Mouse (Mus musculus): ENCODE measurements around the gene Tarsl2. TPM values are rescaled to one million over a fixed set of nuclear protein-coding genes. Genes with fewer than 3 reads are reported as not detected.

Tarsl2 gene
- polyA plus RNA-seq, 1 experiment from 2014 or later, result 14.1 TPM

DNA sequence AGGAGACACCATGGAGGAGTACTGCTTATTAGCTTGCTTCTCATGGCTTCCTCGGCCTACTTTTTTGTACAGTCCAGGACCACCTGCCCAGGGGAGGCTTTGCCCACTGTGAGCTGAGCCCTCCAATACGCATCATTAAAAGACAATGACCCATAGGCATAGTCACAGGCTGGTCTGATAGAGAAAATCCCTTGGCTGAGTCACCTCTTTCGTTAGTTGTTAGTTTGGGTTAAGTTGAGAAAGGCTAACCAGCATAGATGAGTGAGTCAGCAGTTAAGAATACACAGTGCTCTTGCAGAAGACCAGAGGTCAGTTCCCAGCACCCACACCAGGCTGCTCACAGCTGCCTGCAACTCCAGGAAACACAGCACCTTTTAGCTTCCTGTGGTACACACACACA is 21.4 kb upstream of the Tarsl2 start:
- Histone ChIP-seq H3K4me3 (ENCODE audit: low read depth, low read length) (no peak overlapping the region), H3K27ac (ENCODE audit: low read depth, low read length) (no peak overlapping the region), H3K36me3 (ENCODE audit: control insufficient read depth, insufficient read depth, low read length) (no peaks in the 10 kb centered on the region), H3K27me3 (ENCODE audit: control insufficient read depth, insufficient read depth, low read length) (no peaks in the 10 kb centered on the region), H3K4me2 (ENCODE audit: low read depth) (no peak overlapping the region), H3K9me3 (ENCODE audit: control insufficient read depth, low read length) (no peaks in the 10 kb centered on the region), H3K9ac (ENCODE audit: low read length) (no peak overlapping the region), H3K4me1 (ENCODE audit: control insufficient read depth, insufficient read depth, low read length) (no peaks in the 10 kb centered on the region)
- ATAC-seq (ENCODE audit: insufficient read depth, low FRiP score, low TSS enrichment), result no peak
- 94% methylated on average over 3 of the region's 3 CpGs for WGBS
- no peak for DNase-seq (ENCODE audit: low spot score)

DNA sequence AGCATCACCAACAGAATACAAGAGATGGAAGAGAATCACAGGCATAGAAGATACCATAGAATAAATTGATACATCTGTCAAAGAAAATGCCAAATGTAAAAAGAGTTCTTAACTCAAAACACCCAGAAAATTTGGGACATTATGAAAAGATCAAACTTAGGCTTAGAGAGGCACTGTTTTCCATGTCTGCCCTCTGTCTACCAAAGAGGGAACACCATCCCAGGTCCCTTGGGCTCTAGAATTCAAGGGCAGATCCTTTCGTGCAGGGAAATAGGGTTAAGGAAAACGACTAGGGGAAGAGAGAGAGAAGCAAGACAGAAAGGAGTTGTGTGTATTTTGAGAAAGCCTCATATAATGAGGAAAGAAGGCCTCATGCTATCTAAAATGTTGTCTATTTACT is 19.2 kb upstream of the Tarsl2 start:
- ATAC-seq (ENCODE audit: insufficient read depth, low FRiP score, low TSS enrichment), result no peak
- H3K4me1 ChIP-seq (ENCODE audit: control insufficient read depth, insufficient read depth, low read length), result no peaks in the 10 kb centered on the region
- no peak for DNase-seq (ENCODE audit: low spot score)
- no peak overlapping the region for H3K9ac ChIP-seq (ENCODE audit: low read length)
- no peak overlapping the region for H3K27ac ChIP-seq (ENCODE audit: low read depth, low read length)
- WGBS, result 64% methylated on average over 2 of the region's 2 CpGs
- H3K36me3 ChIP-seq (ENCODE audit: control insufficient read depth, insufficient read depth, low read length), result no peaks in the 10 kb centered on the region
- H3K9me3 ChIP-seq (ENCODE audit: control insufficient read depth, low read length), result no peaks in the 10 kb centered on the region
- H3K4me3 ChIP-seq (ENCODE audit: low read depth, low read length), result no peak overlapping the region
- no peaks in the 10 kb centered on the region for H3K27me3 ChIP-seq (ENCODE audit: control insufficient read depth, insufficient read depth, low read length)
- no peak overlapping the region for H3K4me2 ChIP-seq (ENCODE audit: low read depth)

- Histone ChIP-seq H3K4me3 (ENCODE audit: low read depth, low read length) (no peak overlapping the region), H3K4me2 (ENCODE audit: low read depth) (no peak overlapping the region), H3K27me3 (ENCODE audit: control insufficient read depth, insufficient read depth, low read length) (no peaks in the 10 kb centered on the region), H3K4me1 (ENCODE audit: control insufficient read depth, insufficient read depth, low read length) (no peaks in the 10 kb centered on the region), H3K9ac (ENCODE audit: low read length) (no peak overlapping the region), H3K27ac (ENCODE audit: low read depth, low read length) (no peak overlapping the region), H3K9me3 (ENCODE audit: control insufficient read depth, low read length) (no peaks in the 10 kb centered on the region), H3K36me3 (ENCODE audit: control insufficient read depth, insufficient read depth, low read length) (no peaks in the 10 kb centered on the region)
- WGBS, result 84% methylated on average over 1 of the region's 1 CpGs
- ATAC-seq (ENCODE audit: insufficient read depth, low FRiP score, low TSS enrichment), result no peak
- DNase-seq (ENCODE audit: low spot score), result no peak
Measured at GRCm38 (mm10) chr7:65629846-65630245, 14.9 kb upstream of the Tarsl2 start.

DNA sequence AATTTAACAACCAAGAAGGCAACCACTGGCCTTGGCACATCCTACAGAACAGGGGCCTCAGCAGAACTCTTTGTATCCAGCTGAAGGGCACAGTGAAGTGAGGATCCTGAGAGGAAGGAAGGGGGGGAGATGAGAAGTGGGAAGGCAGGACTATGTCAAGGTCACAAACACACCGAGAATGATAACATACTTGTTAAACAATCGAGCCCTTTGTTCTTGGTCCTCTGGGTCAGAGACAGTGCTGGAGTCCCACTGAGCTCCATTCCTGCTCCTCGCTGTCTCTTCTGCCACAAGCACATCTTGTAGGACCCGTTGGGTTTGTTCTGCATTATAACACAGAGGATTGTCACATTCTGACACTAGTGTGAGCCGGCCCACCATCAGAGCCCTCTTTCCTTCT is 14.0 kb upstream of the Tarsl2 start:
- H3K27me3 ChIP-seq (ENCODE audit: control insufficient read depth, insufficient read depth, low read length), result no peaks in the 10 kb centered on the region
- H3K36me3 ChIP-seq (ENCODE audit: control insufficient read depth, insufficient read depth, low read length), result no peaks in the 10 kb centered on the region
- no peak overlapping the region for H3K4me3 ChIP-seq (ENCODE audit: low read depth, low read length)
- H3K4me2 ChIP-seq (ENCODE audit: low read depth), result no peak overlapping the region
- DNase-seq (ENCODE audit: low spot score), result no peak
- no peaks in the 10 kb centered on the region for H3K4me1 ChIP-seq (ENCODE audit: control insufficient read depth, insufficient read depth, low read length)
- no peak overlapping the region for H3K9ac ChIP-seq (ENCODE audit: low read length)
- ATAC-seq (ENCODE audit: insufficient read depth, low FRiP score, low TSS enrichment), result no peak
- WGBS, result 67% methylated on average over 5 of the region's 5 CpGs
- no peak overlapping the region for H3K27ac ChIP-seq (ENCODE audit: low read depth, low read length)
- no peaks in the 10 kb centered on the region for H3K9me3 ChIP-seq (ENCODE audit: control insufficient read depth, low read length)

DNA sequence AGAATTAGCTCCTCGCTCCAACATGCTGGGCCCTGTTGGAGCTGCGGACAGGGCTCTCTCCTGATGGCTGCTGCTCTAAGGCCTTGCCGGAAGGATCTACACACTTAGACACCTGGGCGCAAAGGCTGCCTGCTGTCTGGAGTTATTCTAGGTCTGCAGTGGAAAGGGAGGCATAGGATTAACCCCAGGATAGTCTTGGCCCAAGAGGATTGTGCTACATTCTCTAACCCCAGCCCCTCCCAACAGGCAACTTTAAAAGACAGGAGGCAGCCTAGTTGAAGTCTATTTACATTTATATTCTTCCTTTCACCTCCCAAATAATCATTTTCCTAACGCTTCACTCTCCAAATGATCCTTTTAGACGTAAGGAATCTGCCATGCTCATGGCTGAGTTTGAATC is 8.9 kb upstream of the Tarsl2 start:
- no peak overlapping the region for H3K9ac ChIP-seq (ENCODE audit: low read length)
- no peak for DNase-seq (ENCODE audit: low spot score)
- no peaks in the 10 kb centered on the region for H3K27me3 ChIP-seq (ENCODE audit: control insufficient read depth, insufficient read depth, low read length)
- no peaks in the 10 kb centered on the region for H3K4me1 ChIP-seq (ENCODE audit: control insufficient read depth, insufficient read depth, low read length)
- no peaks in the 10 kb centered on the region for H3K36me3 ChIP-seq (ENCODE audit: control insufficient read depth, insufficient read depth, low read length)
- no peak overlapping the region for H3K4me2 ChIP-seq (ENCODE audit: low read depth)
- ATAC-seq (ENCODE audit: insufficient read depth, low FRiP score, low TSS enrichment), result no peak
- H3K4me3 ChIP-seq (ENCODE audit: low read depth, low read length), result no peak overlapping the region
- H3K27ac ChIP-seq (ENCODE audit: low read depth, low read length), result no peak overlapping the region
- no peaks in the 10 kb centered on the region for H3K9me3 ChIP-seq (ENCODE audit: control insufficient read depth, low read length)
- 89% methylated on average over 6 of the region's 6 CpGs for WGBS

GRCm38 (mm10) chr7:65636356-65636880 is 8.3 kb upstream of the Tarsl2 start:
- no peak for DNase-seq (ENCODE audit: low spot score)
- no peak overlapping the region for H3K9ac ChIP-seq (ENCODE audit: low read length)
- 72% methylated on average over 7 of the region's 7 CpGs for WGBS

DNA sequence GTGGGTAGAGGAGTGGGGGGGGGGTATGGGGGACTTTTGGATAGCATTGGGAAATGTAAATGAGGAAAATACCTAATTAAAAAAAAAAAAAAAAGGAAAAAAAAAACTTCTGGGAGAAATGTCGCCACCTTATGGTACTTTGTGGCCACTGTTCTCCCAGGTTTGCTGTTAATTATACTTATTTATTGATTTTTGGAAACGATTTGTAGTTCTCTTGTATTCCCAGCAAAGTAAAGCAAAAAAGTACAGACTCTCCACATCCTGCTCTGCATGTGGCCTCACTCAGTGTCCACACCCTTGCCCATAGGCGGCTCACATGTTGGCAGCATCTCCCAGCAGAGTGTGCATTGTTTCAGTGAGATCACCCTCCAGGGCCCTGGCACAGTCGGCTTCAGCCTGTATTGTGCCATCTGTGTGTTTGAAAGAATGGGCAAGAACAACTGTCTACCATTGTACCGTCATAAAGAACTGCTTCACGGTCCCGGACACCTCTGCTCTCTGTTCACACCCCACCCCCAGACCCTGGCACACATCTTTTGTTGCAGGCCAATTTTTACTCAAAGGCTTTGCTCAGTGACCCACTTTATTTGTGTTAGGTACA is 6.4 kb upstream of the Tarsl2 start:
- no peak overlapping the region for H3K4me2 ChIP-seq (ENCODE audit: low read depth)
- no peaks in the 10 kb centered on the region for H3K9me3 ChIP-seq (ENCODE audit: control insufficient read depth, low read length)
- no peak overlapping the region for H3K9ac ChIP-seq (ENCODE audit: low read length)
- H3K27ac ChIP-seq (ENCODE audit: low read depth, low read length), result no peak overlapping the region
- no peaks in the 10 kb centered on the region for H3K27me3 ChIP-seq (ENCODE audit: control insufficient read depth, insufficient read depth, low read length)
- no peak for ATAC-seq (ENCODE audit: insufficient read depth, low FRiP score, low TSS enrichment)
- H3K4me3 ChIP-seq (ENCODE audit: low read depth, low read length), result no peak overlapping the region
- H3K36me3 ChIP-seq (ENCODE audit: control insufficient read depth, insufficient read depth, low read length), result no peaks in the 10 kb centered on the region
- no peaks in the 10 kb centered on the region for H3K4me1 ChIP-seq (ENCODE audit: control insufficient read depth, insufficient read depth, low read length)
- DNase-seq (ENCODE audit: low spot score), result no peak
- WGBS, result 67% methylated on average over 7 of the region's 7 CpGs

More at GRCm38 (mm10) chr7:65636356-65636880, 8.3 kb upstream of the Tarsl2 start:
- Histone ChIP-seq H3K27ac (ENCODE audit: low read depth, low read length) (no peak overlapping the region), H3K27me3 (ENCODE audit: control insufficient read depth, insufficient read depth, low read length) (no peaks in the 10 kb centered on the region), H3K4me3 (ENCODE audit: low read depth, low read length) (no peak overlapping the region), H3K4me2 (ENCODE audit: low read depth) (no peak overlapping the region), H3K9me3 (ENCODE audit: control insufficient read depth, low read length) (no peaks in the 10 kb centered on the region), H3K36me3 (ENCODE audit: control insufficient read depth, insufficient read depth, low read length) (no peaks in the 10 kb centered on the region), H3K4me1 (ENCODE audit: control insufficient read depth, insufficient read depth, low read length) (no peaks in the 10 kb centered on the region)
- ATAC-seq (ENCODE audit: insufficient read depth, low FRiP score, low TSS enrichment), result no peak

DNA sequence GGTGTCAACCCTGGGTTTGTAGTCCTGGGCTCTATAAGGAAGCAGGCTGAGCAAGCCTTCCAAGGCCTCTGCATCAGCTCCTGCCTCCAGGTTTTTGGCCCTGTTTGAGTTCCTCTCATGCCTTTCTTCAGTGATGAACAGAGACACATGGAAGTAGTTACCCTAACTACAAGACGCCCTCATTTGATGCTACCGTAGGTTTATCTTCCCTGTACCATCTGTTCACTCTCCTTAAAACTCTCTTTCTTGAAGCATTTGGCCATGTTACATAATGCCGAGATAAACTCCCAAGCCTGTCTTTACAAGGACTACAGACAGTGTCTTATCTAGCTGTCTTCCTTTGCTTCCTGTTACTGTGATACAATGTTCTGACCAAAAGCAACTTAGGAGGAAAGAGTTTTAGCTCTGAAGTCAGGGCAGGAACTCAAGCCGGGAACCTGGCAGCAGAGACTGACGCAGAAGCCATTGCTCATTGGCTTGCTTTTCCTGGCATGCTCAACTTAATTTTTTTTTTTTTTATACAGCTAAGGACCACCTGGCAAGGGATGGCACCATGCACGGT is 4.8 kb upstream of the Tarsl2 start:
- H3K4me3 ChIP-seq (ENCODE audit: low read depth, low read length), result no peak overlapping the region
- peaks cover 3% of the 10 kb centered on the region; the same call in 1 of the 2 replicates for H3K4me1 ChIP-seq (ENCODE audit: control insufficient read depth, insufficient read depth, low read length)
- no peaks in the 10 kb centered on the region for H3K9me3 ChIP-seq (ENCODE audit: control insufficient read depth, low read length)
- no peak overlapping the region for H3K9ac ChIP-seq (ENCODE audit: low read length)
- no peaks in the 10 kb centered on the region for H3K27me3 ChIP-seq (ENCODE audit: control insufficient read depth, insufficient read depth, low read length)
- WGBS, result 77% methylated on average over 6 of the region's 6 CpGs
- no peak overlapping the region for H3K27ac ChIP-seq (ENCODE audit: low read depth, low read length)
- DNase-seq (ENCODE audit: low spot score) (no peak), ATAC-seq (ENCODE audit: insufficient read depth, low FRiP score, low TSS enrichment) (no peak)
- H3K36me3 ChIP-seq (ENCODE audit: control insufficient read depth, insufficient read depth, low read length), result no peaks in the 10 kb centered on the region
- H3K4me2 ChIP-seq (ENCODE audit: low read depth), result no peak overlapping the region

- Histone ChIP-seq H3K36me3 (ENCODE audit: control insufficient read depth, insufficient read depth, low read length) (no peaks in the 10 kb centered on the region), H3K9ac (ENCODE audit: low read length) (no peak overlapping the region), H3K4me1 (ENCODE audit: control insufficient read depth, insufficient read depth, low read length) (peaks cover 3% of the 10 kb centered on the region; the same call in 1 of the 2 replicates), H3K9me3 (ENCODE audit: control insufficient read depth, low read length) (no peaks in the 10 kb centered on the region), H3K4me3 (ENCODE audit: low read depth, low read length) (no peak overlapping the region), H3K27me3 (ENCODE audit: control insufficient read depth, insufficient read depth, low read length) (no peaks in the 10 kb centered on the region), H3K27ac (ENCODE audit: low read depth, low read length) (no peak overlapping the region), H3K4me2 (ENCODE audit: low read depth) (no peak overlapping the region)
- ATAC-seq (ENCODE audit: insufficient read depth, low FRiP score, low TSS enrichment), result no peak
- DNase-seq (ENCODE audit: low spot score), result no peak
- 85% methylated on average over 6 of the region's 6 CpGs for WGBS
Measured at GRCm38 (mm10) chr7:65640672-65641071, 4.0 kb upstream of the Tarsl2 start.

Measured in neural tube, embryonic 11.5 days (tissue).